Mouse (Mus musculus): ENCODE data around the gene Ocel1. TPM values are rescaled to one million over a fixed set of nuclear protein-coding genes. Genes with fewer than 3 reads are reported as not detected.

Ocel1 gene
- polyA plus RNA-seq, 1 experiment from 2014 or later, result 8.1 TPM

GRCm38 (mm10) chr8:71379008-71379407 lies 7.9 kb downstream of the Ocel1 start:
- Histone ChIP-seq H3K36me3 (ENCODE audit: insufficient read depth, low read length) (peaks cover 26% of the 10 kb centered on the region), H3K27ac (peak overlapping the region; percentile 99; the same call in 1 of the 2 replicates), H3K9ac (ENCODE audit: low read depth, low read length) (peak overlapping the region; percentile 93; the same call in 1 of the 2 replicates), H3K4me3 (replicated peaks; ENCODE audit: low read depth, low read length) (peak overlapping the region; percentile 89), H3K4me2 (ENCODE audit: low read length) (peak overlapping the region; percentile 96), H3K4me1 (replicated peaks; ENCODE audit: insufficient read depth, low read length) (peaks cover 64% of the 10 kb centered on the region), H3K27me3 (ENCODE audit: insufficient read depth, low read length) (no peaks in the 10 kb centered on the region), H3K9me3 (replicated peaks; ENCODE audit: low read length) (no peaks in the 10 kb centered on the region)
- DNase-seq (ENCODE audit: low spot score), result peak; percentile 25
- no peak for ATAC-seq (replicated peaks; ENCODE audit: low FRiP score, low read depth)
- 15% methylated on average over 4 of the region's 4 CpGs for WGBS
- no peak; the same call in 1 of the 2 replicates for TF ChIP-seq CTCF (IDR thresholded peaks at IDR 0.05; ENCODE audit: low read depth)

- Histone ChIP-seq H3K9me3 (replicated peaks; ENCODE audit: low read length) (no peaks in the 10 kb centered on the region), H3K27me3 (ENCODE audit: insufficient read depth, low read length) (no peaks in the 10 kb centered on the region), H3K9ac (ENCODE audit: low read depth, low read length) (peak overlapping the region; percentile 93), H3K4me3 (replicated peaks; ENCODE audit: low read depth, low read length) (peak overlapping the region; percentile 89), H3K4me1 (replicated peaks; ENCODE audit: insufficient read depth, low read length) (peaks cover 63% of the 10 kb centered on the region), H3K36me3 (ENCODE audit: insufficient read depth, low read length) (peaks cover 21% of the 10 kb centered on the region), H3K4me2 (ENCODE audit: low read length) (peak overlapping the region; percentile 96), H3K27ac (peak overlapping the region; percentile 99)
- no peak for TF ChIP-seq CTCF (IDR thresholded peaks at IDR 0.05; ENCODE audit: low read depth)
- WGBS, result 30% methylated on average over 3 of the region's 3 CpGs
- peak; percentile 29 for DNase-seq (ENCODE audit: low spot score)
- no peak for ATAC-seq (replicated peaks; ENCODE audit: low FRiP score, low read depth)
Observed at GRCm38 (mm10) chr8:71379512-71380075, 8.5 kb downstream of the Ocel1 start.

- Histone ChIP-seq H3K27ac (peak overlapping the region; percentile 99), H3K4me1 (replicated peaks; ENCODE audit: insufficient read depth, low read length) (peaks cover 55% of the 10 kb centered on the region), H3K27me3 (ENCODE audit: insufficient read depth, low read length) (no peaks in the 10 kb centered on the region), H3K4me3 (replicated peaks; ENCODE audit: low read depth, low read length) (peak overlapping the region; percentile 89), H3K36me3 (ENCODE audit: insufficient read depth, low read length) (peaks cover 12% of the 10 kb centered on the region), H3K9me3 (replicated peaks; ENCODE audit: low read length) (no peaks in the 10 kb centered on the region), H3K9ac (ENCODE audit: low read depth, low read length) (peak overlapping the region; percentile 93), H3K4me2 (ENCODE audit: low read length) (peak overlapping the region; percentile 96)
- no peak for TF ChIP-seq CTCF (IDR thresholded peaks at IDR 0.05; ENCODE audit: low read depth)
- ATAC-seq (replicated peaks; ENCODE audit: low FRiP score, low read depth) (no peak), DNase-seq (ENCODE audit: low spot score) (peak; percentile 58)
- under 1% methylated on average over 71 of the region's 72 CpGs for WGBS
Observed at GRCm38 (mm10) chr8:71380178-71381171, 9.4 kb downstream of the Ocel1 start.

- Histone ChIP-seq H3K4me2 (ENCODE audit: low read length) (peak within 1 kb of the TSS; percentile 96), H3K4me1 (replicated peaks; ENCODE audit: insufficient read depth, low read length) (peaks cover 45% of the 10 kb centered on the region), H3K27me3 (ENCODE audit: insufficient read depth, low read length) (no peaks in the 10 kb centered on the region), H3K36me3 (ENCODE audit: insufficient read depth, low read length) (peaks cover 12% of the 10 kb centered on the region), H3K27ac (peak within 1 kb of the TSS; percentile 99), H3K4me3 (replicated peaks; ENCODE audit: low read depth, low read length) (peak within 1 kb of the TSS; percentile 89), H3K9ac (ENCODE audit: low read depth, low read length) (peak within 1 kb of the TSS; percentile 93), H3K9me3 (replicated peaks; ENCODE audit: low read length) (no peaks in the 10 kb centered on the region)
- under 1% methylated on average over 54 of the region's 89 CpGs for WGBS
- peak; percentile 14 for ATAC-seq (replicated peaks; ENCODE audit: low FRiP score, low read depth)
- no peak for TF ChIP-seq CTCF (IDR thresholded peaks at IDR 0.05; ENCODE audit: low read depth)
- DNase-seq (ENCODE audit: low spot score), result no peak
Observed at GRCm38 (mm10) chr8:71381421-71381970, 10.4 kb downstream of the Ocel1 start, which contains the start of gene Nr2f6. TSS of gene Nr2f6 (minus strand) at chr8:71381960.

DNA sequence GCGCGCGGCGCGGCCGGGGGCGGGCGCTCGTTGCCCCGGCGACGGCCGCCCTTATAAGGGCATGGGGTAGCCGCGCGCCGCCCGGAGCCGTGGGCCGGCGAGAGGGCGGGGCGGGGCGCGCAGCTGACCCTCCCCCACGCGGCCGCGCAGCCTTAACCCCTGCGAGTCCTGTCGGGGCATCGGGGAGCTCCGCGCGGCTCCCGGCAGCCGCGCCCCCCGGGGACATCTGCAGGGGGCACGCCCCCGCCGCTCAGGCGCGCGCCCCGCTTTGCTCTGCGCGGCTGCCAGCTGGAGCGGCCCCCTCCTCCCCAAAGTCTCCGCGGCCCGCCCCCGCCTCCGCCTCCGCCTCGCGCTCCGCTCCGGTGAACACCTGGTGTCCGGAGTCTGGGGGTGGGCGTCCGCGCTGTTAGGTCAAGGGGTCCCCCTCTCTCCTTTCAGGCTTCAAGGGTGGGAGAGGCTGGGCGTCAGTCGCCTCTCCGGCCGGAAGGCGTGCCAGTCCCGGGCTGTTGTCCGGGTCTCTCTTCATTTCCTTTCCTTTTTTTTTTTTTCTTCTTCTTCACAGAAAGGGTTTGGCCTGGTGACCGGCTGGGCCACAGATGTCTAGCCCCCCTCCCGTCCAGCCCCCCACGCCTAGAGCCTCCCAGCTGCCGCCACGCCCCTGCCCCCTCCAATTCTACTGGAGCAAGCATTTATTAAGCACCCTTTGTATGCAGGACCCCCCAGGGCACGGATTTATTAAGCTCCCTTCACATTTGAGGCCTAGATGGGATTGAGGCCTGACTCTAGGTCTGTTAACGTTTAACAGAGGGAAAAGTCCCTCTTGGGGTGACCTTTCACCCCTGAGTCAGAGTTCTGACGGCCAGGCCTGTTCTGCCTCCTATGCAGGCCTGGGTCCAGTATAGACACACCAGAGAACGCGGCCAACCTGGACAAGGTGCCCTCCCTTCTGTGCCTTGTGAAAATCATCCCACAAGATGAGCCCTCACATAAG lies 11.2 kb downstream of the Ocel1 start:
- TF ChIP-seq CTCF (IDR thresholded peaks at IDR 0.05; ENCODE audit: low read depth), result no peak
- Histone ChIP-seq H3K4me1 (replicated peaks; ENCODE audit: insufficient read depth, low read length) (peaks cover 38% of the 10 kb centered on the region), H3K27ac (peak overlapping the region; percentile 99), H3K9me3 (replicated peaks; ENCODE audit: low read length) (no peaks in the 10 kb centered on the region), H3K4me3 (replicated peaks; ENCODE audit: low read depth, low read length) (peak overlapping the region; percentile 89), H3K27me3 (ENCODE audit: insufficient read depth, low read length) (no peaks in the 10 kb centered on the region), H3K36me3 (ENCODE audit: insufficient read depth, low read length) (peaks cover 9% of the 10 kb centered on the region), H3K9ac (ENCODE audit: low read depth, low read length) (peak overlapping the region; percentile 93), H3K4me2 (ENCODE audit: low read length) (peak overlapping the region; percentile 96)
- ATAC-seq (replicated peaks; ENCODE audit: low FRiP score, low read depth) (peak; percentile 90), DNase-seq (ENCODE audit: low spot score) (peak; percentile 92)
- 1% methylated on average over 57 of the region's 80 CpGs for WGBS

All from kidney, postnatal 0 days (tissue).